Mouse (Mus musculus) bone marrow, adult 2 months (tissue): ENCODE results near the gene Ints14. TPM values are rescaled to one million over a fixed set of nuclear protein-coding genes. Genes with fewer than 3 reads are reported as not detected.
"Not testable (repeated sequence)": the region's sequence is repeated elsewhere in the genome, so short reads cannot be mapped to it uniquely, and the experiment has no call there.

Experiments used
- H3K27ac ChIP-seq: fragments of 200-500 bp; 2 replicates; pipeline ENCODE4 v1.5.1; 2012; ENCODE audit warnings: low read depth, mild to moderate bottlenecking, control low read depth, inconsistent platforms, low read length; ENCODE audit not compliant: control insufficient read depth, poor library complexity, insufficient read depth
- H3K4me1 ChIP-seq: fragments of 200-500 bp; 2 replicates; pipeline ENCODE4 v1.6.1; 2011; ENCODE audit warnings: low read length; ENCODE audit not compliant: control insufficient read depth, insufficient read depth
- H3K4me3 ChIP-seq: fragments of 200-500 bp; replicated peaks from 2 replicates; pipeline ENCODE3; 2011; ENCODE audit warnings: mild to moderate bottlenecking, low read depth, low read length, control low read depth; ENCODE audit not compliant: control insufficient read depth
- CTCF ChIP-seq: fragments of 200-500 bp; IDR thresholded peaks from 2 replicates; pipeline ENCODE4 v1.5.1; 2011; ENCODE audit warnings: low read length, control low read depth; ENCODE audit not compliant: control insufficient read depth, insufficient read depth
- POLR2A ChIP-seq: fragments of 200-500 bp; IDR thresholded peaks from 2 replicates; pipeline ENCODE4 v1.6.1; 2011; ENCODE audit warnings: low read depth, mild to moderate bottlenecking, control low read depth, low read length, borderline replicate concordance; ENCODE audit not compliant: control insufficient read depth
- WGBS: fragments of 180-500 bp; shearing (Covaris S2); methylation state at CpG from one replicate; pipeline ENCODE4 v1.1.7; 2018; 5-methylcytosine and 5-hydroxymethylcytosine counted together
- polyA plus RNA-seq: library from polyadenylated mRNA; stranded (reverse); fragments of >200 nt; gene quantifications from 2 replicates; pipeline ENCODE4 v1.2.4, GENCODE M21; 2011; ENCODE audit warnings: low replicate concordance; ENCODE audit not compliant: missing spikeins, insufficient read depth, insufficient read length

The Ints14 gene
- polyA plus RNA-seq, 1 experiment, result 9.0 TPM

DNA sequence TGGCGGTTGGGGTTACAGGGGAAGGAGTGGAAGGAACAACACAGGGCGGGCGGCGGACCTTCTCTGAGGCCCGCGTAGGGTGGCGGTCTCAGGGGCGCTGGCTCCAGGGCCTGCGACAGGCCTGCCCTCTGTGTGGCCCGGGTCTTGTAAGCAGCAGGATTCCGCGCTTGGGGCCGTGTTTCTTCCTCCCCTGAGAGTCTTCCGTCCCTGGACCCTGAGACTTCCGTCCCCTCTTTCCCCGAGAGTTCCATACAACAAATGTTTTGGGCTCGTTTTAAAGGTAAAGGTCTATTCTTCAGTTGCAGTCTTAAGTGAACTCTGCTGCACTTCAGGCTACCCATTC, 244 bp downstream of the Ints14 start:
- H3K27ac ChIP-seq, result peak overlapping the region; percentile 77
- WGBS, result under 1% methylated on average over 17 of the region's 17 CpGs
- peak overlapping the region; percentile 75 for H3K4me3 ChIP-seq
- H3K4me1 ChIP-seq, result no peaks in the 10 kb centered on the region
- TF ChIP-seq CTCF (no peak), POLR2A (no peak)

GRCm38 (mm10) chr9:64980548-64980947, 19.8 kb downstream of the Ints14 start:
- H3K4me1 ChIP-seq, result no peaks in the 10 kb centered on the region
- H3K27ac ChIP-seq, result no peak overlapping the region
- no peak for TF ChIP-seq POLR2A
- no peak for TF ChIP-seq CTCF
- WGBS, result 87% methylated on average over 3 of the region's 3 CpGs
- H3K4me3 ChIP-seq, result no peak overlapping the region

DNA sequence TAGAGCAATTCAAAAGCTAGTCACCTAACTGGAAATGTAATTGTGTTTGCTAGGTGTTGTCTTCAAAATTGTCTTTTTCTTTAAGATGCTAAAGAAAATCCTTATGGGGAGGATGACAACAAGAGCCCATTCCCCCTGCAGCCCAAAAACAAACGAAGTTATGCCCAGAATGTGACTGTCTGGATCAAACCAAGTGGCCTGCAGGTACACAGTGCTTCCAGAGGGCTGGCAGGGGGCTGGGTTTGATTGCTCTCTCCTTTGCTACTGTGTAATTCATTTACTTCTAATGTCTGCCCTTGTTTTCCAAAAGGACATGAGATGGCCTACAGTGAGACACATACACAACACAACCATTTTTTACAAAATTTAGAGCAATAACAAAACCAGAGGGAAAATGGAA, 21.2 kb downstream of the Ints14 start:
- H3K4me3 ChIP-seq, result no peak overlapping the region
- 71% methylated on average over 1 of the region's 1 CpGs for WGBS
- H3K27ac ChIP-seq, result no peak overlapping the region
- TF ChIP-seq POLR2A (no peak), CTCF (no peak)
- no peaks in the 10 kb centered on the region for H3K4me1 ChIP-seq

DNA sequence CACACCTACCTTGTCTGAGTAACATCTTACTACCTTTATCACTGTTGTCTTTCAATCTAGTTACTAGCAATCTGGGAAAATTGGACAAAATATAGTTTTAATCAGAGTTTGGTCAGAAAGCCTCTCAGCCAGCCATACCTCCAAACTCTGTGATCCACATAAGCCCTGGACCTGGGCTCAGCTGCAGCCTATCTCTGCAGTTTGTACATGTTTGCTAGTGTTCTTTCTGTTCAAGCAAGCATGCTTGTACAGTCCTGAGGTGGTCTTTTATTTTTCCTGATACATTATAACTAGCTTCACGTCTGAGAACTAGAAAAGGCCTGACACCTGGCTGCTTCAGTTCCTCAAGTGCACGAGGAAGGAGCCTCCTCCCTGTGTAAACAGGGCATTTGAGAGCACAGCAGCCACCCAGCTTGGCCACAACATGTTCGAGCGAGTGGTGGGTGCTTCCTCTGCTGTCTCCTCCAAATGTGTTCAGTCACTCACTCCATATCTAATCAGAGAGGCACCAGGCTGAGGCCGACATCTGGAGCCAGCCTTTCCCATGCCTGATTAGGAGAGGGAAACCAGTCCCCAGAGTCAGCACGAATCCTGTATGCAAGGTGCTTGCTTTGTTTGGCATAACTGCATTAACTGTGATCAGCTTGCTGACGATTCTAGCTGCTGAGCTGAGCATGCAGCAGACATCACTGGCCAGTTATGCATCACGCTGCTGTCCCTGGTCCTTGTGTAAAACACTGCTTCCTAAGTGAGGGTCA, 24.5 kb downstream of the Ints14 start:
- H3K4me3 ChIP-seq, result no peak overlapping the region
- no peak for TF ChIP-seq CTCF
- no peak for TF ChIP-seq POLR2A
- no peak overlapping the region for H3K27ac ChIP-seq
- H3K4me1 ChIP-seq, result no peaks in the 10 kb centered on the region
- WGBS, result 66% methylated on average over 8 of the region's 8 CpGs

DNA sequence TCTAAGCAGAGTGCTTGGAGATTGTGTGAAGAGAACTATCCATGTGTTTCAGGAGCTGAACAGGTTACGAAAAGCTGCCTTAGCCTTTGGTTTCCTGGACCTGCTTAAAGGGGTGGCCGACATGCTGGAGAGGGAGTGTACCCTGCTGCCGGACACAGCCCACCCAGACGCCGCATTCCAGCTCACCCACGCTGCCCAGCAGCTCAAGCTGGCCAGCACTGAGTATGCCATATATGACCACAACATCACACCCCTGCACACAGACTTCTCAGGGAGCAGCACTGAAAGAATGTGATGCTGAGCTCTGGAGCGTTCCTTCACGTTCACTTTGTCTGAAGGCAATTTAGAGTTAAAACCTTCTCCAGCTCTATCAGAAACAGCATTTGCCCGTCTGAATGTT, 25.1 kb downstream of the Ints14 start:
- TF ChIP-seq POLR2A, result no peak
- no peak for TF ChIP-seq CTCF
- 91% methylated on average over 9 of the region's 9 CpGs for WGBS
- H3K4me1 ChIP-seq, result no peaks in the 10 kb centered on the region
- no peak overlapping the region for H3K27ac ChIP-seq
- no peak overlapping the region for H3K4me3 ChIP-seq

GRCm38 (mm10) chr9:64987651-64988050, 26.9 kb downstream of the Ints14 start:
- WGBS, result 86% methylated on average over 2 of the region's 2 CpGs
- TF ChIP-seq CTCF (no peak), POLR2A (no peak)
- no peak overlapping the region for H3K4me3 ChIP-seq
- no peaks in the 10 kb centered on the region for H3K4me1 ChIP-seq
- H3K27ac ChIP-seq, result no peak overlapping the region

- WGBS, result 84% methylated on average over 6 of the region's 6 CpGs
- no peaks in the 10 kb centered on the region for H3K4me1 ChIP-seq
- TF ChIP-seq CTCF (no peak), POLR2A (no peak)
- H3K4me3 ChIP-seq, result no peak overlapping the region
- H3K27ac ChIP-seq, result no peak overlapping the region
Observed at GRCm38 (mm10) chr9:64988443-64988842, 27.7 kb downstream of the Ints14 start.

DNA sequence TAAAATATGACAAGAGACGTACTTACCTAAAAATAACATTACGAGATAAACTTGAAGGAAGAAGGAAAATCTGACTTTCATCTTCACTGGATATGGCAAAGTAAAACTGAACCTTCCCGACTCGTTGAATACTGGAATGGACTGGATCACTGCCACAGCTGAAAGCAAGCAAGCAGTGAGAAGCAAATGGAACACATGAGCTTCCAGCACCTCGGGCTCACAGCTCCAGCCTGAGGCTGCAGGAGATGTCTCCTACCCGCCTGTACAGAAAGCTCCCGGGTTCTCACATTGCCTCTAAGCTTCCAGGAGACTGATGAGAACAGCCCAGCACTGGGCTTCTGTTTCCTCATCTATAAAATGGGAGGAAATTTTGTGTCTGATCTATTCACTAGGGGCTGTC, 29.6 kb downstream of the Ints14 start:
- 86% methylated on average over 7 of the region's 7 CpGs for WGBS
- Histone ChIP-seq H3K27ac (no peak overlapping the region), H3K4me1 (no peaks in the 10 kb centered on the region), H3K4me3 (no peak overlapping the region)
- no peak for TF ChIP-seq POLR2A
- no peak for TF ChIP-seq CTCF

- H3K27ac ChIP-seq, result not testable (repeated sequence)
- 85% methylated on average over 1 of the region's 1 CpGs for WGBS
Observed at GRCm38 (mm10) chr9:64995464-64995863, 34.8 kb downstream of the Ints14 start.

More at GRCm38 (mm10) chr9:64995464-64995863, 34.8 kb downstream of the Ints14 start:
- H3K4me3 ChIP-seq, H3K4me1 ChIP-seq: not testable (repeated sequence)
